Mouse (Mus musculus) midbrain, postnatal 0 days (tissue): ENCODE measurements around the gene Pmepa1. TPM values are rescaled to one million over a fixed set of nuclear protein-coding genes. Genes with fewer than 3 reads are reported as not detected.

Experiments used
- ATAC-seq: fragments of 200-750 bp; cut with Nextera tagmentation; 2 replicates; pipeline ENCODE4 v1.8.0; 2017; ENCODE audit warnings: moderate number of reproducible peaks, mild to moderate bottlenecking, moderate TSS enrichment, moderate library complexity; ENCODE audit not compliant: low FRiP score
- DNase-seq: peaks from one replicate; pipeline ENCODE4 v3.0.0-alpha.2; 2015; ENCODE audit warnings: low spot score
- H3K27ac ChIP-seq: fragments of 300-500 bp; sonication (generic); 2 replicates; pipeline ENCODE4 v1.5.1; 2014; ENCODE audit warnings: low read depth, mild to moderate bottlenecking, low read length, mixed read lengths
- H3K27me3 ChIP-seq: fragments of 300-500 bp; sonication (generic); 2 replicates; pipeline ENCODE4 v1.6.1; 2014; ENCODE audit warnings: low read length, control low read depth, mixed read lengths; ENCODE audit not compliant: insufficient read depth
- H3K36me3 ChIP-seq: fragments of 300-500 bp; sonication (generic); 2 replicates; pipeline ENCODE4 v1.6.1; 2014; ENCODE audit warnings: low read length, control low read depth, mixed read lengths; ENCODE audit not compliant: insufficient read depth
- H3K4me1 ChIP-seq: fragments of 300-500 bp; sonication (generic); 2 replicates; pipeline ENCODE4 v1.6.1; 2014; ENCODE audit warnings: mild to moderate bottlenecking, control low read depth, antibody characterized with exemption, low read length, mixed read lengths; ENCODE audit not compliant: insufficient read depth
- H3K4me2 ChIP-seq: fragments of 300-500 bp; sonication (generic); 2 replicates; pipeline ENCODE4 v1.6.1; 2014; ENCODE audit warnings: low read depth, mild to moderate bottlenecking, low read length, mixed read lengths; ENCODE audit not compliant: poor library complexity, severe bottlenecking
- H3K4me3 ChIP-seq: fragments of 300-500 bp; sonication (generic); 2 replicates; pipeline ENCODE4 v1.5.1; 2014; ENCODE audit warnings: low read depth, mild to moderate bottlenecking, low read length, moderate library complexity
- H3K9ac ChIP-seq: fragments of 300-500 bp; sonication (generic); replicated peaks from 2 replicates; pipeline ENCODE4 v1.6.1; 2014; ENCODE audit warnings: mild to moderate bottlenecking, low read length, moderate library complexity, mixed read lengths; ENCODE audit not compliant: poor library complexity, severe bottlenecking
- H3K9me3 ChIP-seq: fragments of 300-500 bp; sonication (generic); 2 replicates; pipeline ENCODE4 v1.6.1; 2016; ENCODE audit warnings: low read length, control low read depth
- CTCF ChIP-seq: IDR thresholded peaks from 2 replicates; pipeline ENCODE4 v1.5.1; 2016; ENCODE audit warnings: antibody characterized with exemption, mild to moderate bottlenecking
- WGBS: fragments of 180-500 bp; shearing (Covaris S2); extraction: QIAGEN DNeasy Blood & Tissue Kit; methylation state at CpG from one replicate; pipeline ENCODE4 v1.1.7; 2014; 5-methylcytosine and 5-hydroxymethylcytosine counted together
- polyA plus RNA-seq: library from polyadenylated mRNA; unstranded; fragments of >200 nt; fragmentation: Nextera tagmentation; extraction: Ambion mirVana; gene quantifications from 2 replicates; pipeline ENCODE4 v1.2.1, GENCODE M21; 2015
- total RNA-seq: library from RNA; depleted of rRNA; stranded (reverse); fragments of >200 nt; gene quantifications from 2 replicates; pipeline ENCODE4 v1.2.3, GENCODE M21; 2014

The Pmepa1 gene
- total and polyA plus RNA-seq, 2 experiments from 2014 or later: 2.3 to 12.8 TPM

GRCm38 (mm10) chr2:173242874-173243273 lies 33.5 kb downstream of the Pmepa1 start:
- H3K27ac ChIP-seq: no peak overlapping the region
- 27% methylated on average over 12 of the region's 12 CpGs for WGBS
- H3K27me3 ChIP-seq: no peaks in the 10 kb centered on the region
- H3K9me3 ChIP-seq: no peaks in the 10 kb centered on the region
- peak; percentile 35; the same call in 1 of the 2 replicates for ATAC-seq
- peak; percentile 50 for DNase-seq
- TF ChIP-seq CTCF: peak; percentile 38
- peaks cover 7% of the 10 kb centered on the region; the same call in 1 of the 2 replicates for H3K4me1 ChIP-seq
- no peaks in the 10 kb centered on the region for H3K36me3 ChIP-seq
- H3K4me3 ChIP-seq: no peak overlapping the region
- H3K4me2 ChIP-seq: no peak overlapping the region
- no peak overlapping the region for H3K9ac ChIP-seq

- Histone ChIP-seq H3K4me2 (no peak overlapping the region), H3K4me3 (no peak overlapping the region), H3K27me3 (no peaks in the 10 kb centered on the region), H3K9ac (no peak overlapping the region), H3K4me1 (peaks cover 8% of the 10 kb centered on the region), H3K9me3 (no peaks in the 10 kb centered on the region), H3K27ac (no peak overlapping the region), H3K36me3 (no peaks in the 10 kb centered on the region)
- ATAC-seq: no peak
- no peak for DNase-seq
- TF ChIP-seq CTCF: no peak
- WGBS: 34% methylated on average over 9 of the region's 9 CpGs
Observed at GRCm38 (mm10) chr2:173240738-173241137, 35.6 kb downstream of the Pmepa1 start.

DNA sequence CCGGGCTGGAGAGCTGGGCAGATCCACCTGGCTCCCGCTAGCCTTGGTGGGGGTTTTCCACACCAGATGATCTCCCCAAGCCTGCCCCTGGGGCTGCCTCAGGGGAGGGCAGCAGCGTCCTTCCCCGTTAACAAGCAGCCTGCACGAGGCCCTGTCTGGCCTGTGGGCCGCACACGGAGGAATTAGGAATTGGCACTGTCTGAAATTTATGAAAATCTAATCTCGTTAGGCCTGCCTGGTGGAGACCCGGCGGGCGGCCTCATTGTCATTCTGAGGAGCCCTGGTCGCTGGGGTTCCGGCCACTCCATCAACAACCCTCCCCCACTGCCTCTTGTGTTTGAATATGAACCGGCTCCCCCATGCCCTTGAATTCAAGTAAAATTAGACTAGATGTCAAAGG lies 37.8 kb downstream of the Pmepa1 start:
- TF ChIP-seq CTCF: no peak
- H3K27ac ChIP-seq: no peak overlapping the region
- DNase-seq (no peak), ATAC-seq (no peak)
- H3K4me3 ChIP-seq: no peak overlapping the region
- 21% methylated on average over 14 of the region's 14 CpGs for WGBS
- no peak overlapping the region for H3K4me2 ChIP-seq
- no peaks in the 10 kb centered on the region for H3K9me3 ChIP-seq
- H3K9ac ChIP-seq: no peak overlapping the region
- H3K27me3 ChIP-seq: no peaks in the 10 kb centered on the region
- H3K36me3 ChIP-seq: no peaks in the 10 kb centered on the region
- peaks cover 10% of the 10 kb centered on the region for H3K4me1 ChIP-seq

DNA sequence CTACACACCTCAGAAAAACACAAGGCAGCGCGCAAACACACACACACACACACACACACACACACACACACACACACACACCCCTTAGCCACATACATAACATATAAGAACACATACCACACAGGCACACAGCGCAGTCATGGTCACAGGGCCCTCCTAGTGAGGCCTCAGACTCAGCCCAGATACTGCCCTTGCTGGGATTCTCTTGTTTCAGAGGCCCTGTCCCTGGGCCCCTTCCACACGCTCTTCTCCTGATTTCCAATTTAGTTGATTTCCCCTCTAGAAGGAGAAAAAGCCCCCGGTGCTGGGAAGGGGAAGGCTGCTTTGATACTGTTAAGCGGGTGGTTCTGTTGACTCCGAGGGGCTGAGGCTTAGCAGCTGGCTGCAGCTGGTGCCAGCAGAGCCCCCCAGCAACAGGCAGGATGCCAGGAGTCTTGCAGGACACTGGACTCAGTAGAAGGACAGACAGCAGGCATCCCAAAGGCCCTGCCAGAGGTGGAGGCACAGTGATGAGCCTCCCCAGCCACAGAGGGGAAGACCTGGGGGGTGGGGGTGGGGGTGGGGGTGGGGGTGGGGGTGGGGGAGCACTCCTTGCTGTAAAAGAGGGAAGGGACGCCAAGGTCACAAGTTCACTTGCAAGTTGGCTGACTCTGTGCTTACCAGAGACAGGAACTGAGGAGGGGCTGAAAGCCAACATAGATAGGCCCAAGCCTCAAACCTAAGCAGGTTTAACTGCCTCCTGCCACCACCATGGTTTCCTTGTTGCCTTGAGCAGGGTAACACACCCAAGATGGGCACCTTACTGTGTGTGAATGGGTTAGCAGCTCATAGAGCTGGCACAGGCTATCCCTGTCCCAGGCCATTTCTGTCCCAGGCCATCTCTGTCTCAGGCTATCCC lies 40.6 kb downstream of the Pmepa1 start:
- Histone ChIP-seq H3K36me3 (peaks cover 13% of the 10 kb centered on the region; the same call in 1 of the 2 replicates), H3K27ac (0 out of 2 replicates have a peak overlapping the region, but pooled peaks have one; percentile 3), H3K27me3 (no peaks in the 10 kb centered on the region), H3K4me2 (no peak overlapping the region), H3K9ac (no peak overlapping the region), H3K9me3 (no peaks in the 10 kb centered on the region), H3K4me1 (peaks cover 10% of the 10 kb centered on the region), H3K4me3 (no peak overlapping the region)
- no peak for TF ChIP-seq CTCF
- no peak for ATAC-seq
- 49% methylated on average over 8 of the region's 8 CpGs for WGBS
- DNase-seq: peak; percentile 67

GRCm38 (mm10) chr2:173232766-173233099 lies 43.6 kb downstream of the Pmepa1 start:
- no peak overlapping the region for H3K4me3 ChIP-seq
- DNase-seq (no peak), ATAC-seq (no peak)
- no peaks in the 10 kb centered on the region for H3K9me3 ChIP-seq
- TF ChIP-seq CTCF: peak; percentile 46
- no peak overlapping the region for H3K27ac ChIP-seq
- WGBS: 87% methylated on average over 8 of the region's 8 CpGs
- H3K9ac ChIP-seq: no peak overlapping the region
- peaks cover 2% of the 10 kb centered on the region; the same call in 1 of the 2 replicates for H3K4me1 ChIP-seq
- H3K36me3 ChIP-seq: peaks cover 19% of the 10 kb centered on the region
- no peaks in the 10 kb centered on the region for H3K27me3 ChIP-seq
- H3K4me2 ChIP-seq: no peak overlapping the region

DNA sequence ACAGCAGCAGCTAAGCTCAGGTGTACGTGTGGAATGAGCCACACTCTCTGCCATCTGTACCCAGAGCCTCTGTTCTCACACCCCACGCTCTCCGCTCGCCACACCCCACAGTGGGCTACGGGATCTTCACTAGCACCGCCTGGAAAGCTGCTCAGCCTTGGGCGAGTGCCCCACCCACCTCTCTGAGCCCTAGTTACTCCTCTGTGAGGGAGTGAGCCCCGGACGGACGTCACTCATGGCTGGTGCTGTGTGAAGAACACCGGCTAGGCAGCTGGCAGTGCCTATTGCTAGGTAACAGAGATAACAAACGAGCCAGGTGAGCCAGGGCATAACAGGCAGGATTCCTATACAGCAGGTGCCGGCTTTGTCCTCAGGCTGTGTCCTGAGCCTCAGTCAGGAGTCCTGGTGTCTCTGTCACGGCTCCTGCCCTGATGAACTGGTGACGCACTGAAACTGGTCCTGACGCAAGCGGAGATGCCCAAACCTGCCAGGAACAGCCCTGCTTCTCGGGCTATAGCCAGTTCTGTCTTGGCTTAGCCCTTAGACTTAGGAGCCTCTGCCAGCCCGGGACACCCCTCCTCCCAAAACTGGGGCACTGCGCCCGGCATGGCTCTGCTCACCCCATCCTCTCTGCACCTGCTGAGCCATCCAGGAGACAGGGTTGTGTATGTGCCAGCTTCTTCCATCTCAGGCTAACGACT lies 44.1 kb downstream of the Pmepa1 start:
- no peaks in the 10 kb centered on the region for H3K9me3 ChIP-seq
- H3K27ac ChIP-seq: no peak overlapping the region
- DNase-seq (no peak), ATAC-seq (no peak)
- 80% methylated on average over 22 of the region's 22 CpGs for WGBS
- peaks cover 19% of the 10 kb centered on the region for H3K36me3 ChIP-seq
- H3K27me3 ChIP-seq: no peaks in the 10 kb centered on the region
- no peak for TF ChIP-seq CTCF
- H3K9ac ChIP-seq: no peak overlapping the region
- H3K4me3 ChIP-seq: no peak overlapping the region
- peaks cover 2% of the 10 kb centered on the region; the same call in 1 of the 2 replicates for H3K4me1 ChIP-seq
- H3K4me2 ChIP-seq: no peak overlapping the region
